Mouse (Mus musculus) intestine, postnatal 0 days (tissue): Measurements from ENCODE around the gene Cacng5. TPM values are rescaled to one million over a fixed set of nuclear protein-coding genes. Genes with fewer than 3 reads are reported as not detected.

Experiments used
- ATAC-seq: fragments of 200-750 bp; cut with Nextera tagmentation; 2 replicates; pipeline ENCODE4 v1.8.0; 2017; ENCODE audit warnings: mild to moderate bottlenecking, moderate TSS enrichment, moderate library complexity
- H3K27ac ChIP-seq: fragments of 300-500 bp; sonication (generic); 2 replicates; pipeline ENCODE4 v1.5.1; 2014; ENCODE audit warnings: mild to moderate bottlenecking, low read depth, low read length, moderate library complexity
- H3K27me3 ChIP-seq: fragments of 300-500 bp; sonication (generic); replicated peaks from 2 replicates; pipeline ENCODE4 v1.6.1; 2014; ENCODE audit warnings: low read length, mixed read lengths; ENCODE audit not compliant: control insufficient read depth, insufficient read depth
- H3K36me3 ChIP-seq: fragments of 300-500 bp; sonication (generic); 2 replicates; pipeline ENCODE4 v1.6.1; 2014; ENCODE audit warnings: mild to moderate bottlenecking, moderate library complexity; ENCODE audit not compliant: control insufficient read depth, insufficient read depth
- H3K4me1 ChIP-seq: fragments of 300-500 bp; sonication (generic); replicated peaks from 2 replicates; pipeline ENCODE4 v1.6.1; 2014; ENCODE audit warnings: antibody characterized with exemption, low read length, mixed read lengths; ENCODE audit not compliant: control insufficient read depth, insufficient read depth
- H3K4me2 ChIP-seq: fragments of 300-500 bp; sonication (generic); replicated peaks from 2 replicates; pipeline ENCODE4 v1.6.1; 2014; ENCODE audit warnings: low read depth, mild to moderate bottlenecking, moderate library complexity
- H3K4me3 ChIP-seq: fragments of 300-500 bp; sonication (generic); 2 replicates; pipeline ENCODE4 v1.5.1; 2014; ENCODE audit warnings: low read depth, low read length
- H3K9ac ChIP-seq: fragments of 300-500 bp; sonication (generic); 2 replicates; pipeline ENCODE4 v1.6.1; 2014; ENCODE audit warnings: mild to moderate bottlenecking, low read depth, low read length
- H3K9me3 ChIP-seq: fragments of 300-500 bp; sonication (generic); 2 replicates; pipeline ENCODE4 v1.6.1; 2016; ENCODE audit warnings: mixed run types; ENCODE audit not compliant: control insufficient read depth
- CTCF ChIP-seq: sonication (generic); IDR thresholded peaks from 2 replicates; pipeline ENCODE4 v1.5.1; 2016; ENCODE audit warnings: low read depth, mild to moderate bottlenecking, control low read depth, antibody characterized with exemption, moderate library complexity
- WGBS: fragments of 180-500 bp; shearing (Covaris S2); extraction: QIAGEN DNeasy Blood & Tissue Kit; methylation state at CpG from one replicate; pipeline ENCODE4 v1.1.7; 2014; 5-methylcytosine and 5-hydroxymethylcytosine counted together
- polyA plus RNA-seq: library from polyadenylated mRNA; unstranded; fragments of >200 nt; fragmentation: Nextera tagmentation; extraction: Ambion mirVana; gene quantifications from 2 replicates; pipeline ENCODE4 v1.2.1, GENCODE M21; 2015

Gene Cacng5
- polyA plus RNA-seq, 1 experiment from 2014 or later: 0.29 TPM

- Histone ChIP-seq H3K9me3 (no peaks in the 10 kb centered on the region), H3K4me3 (no peak overlapping the region), H3K27me3 (no peaks in the 10 kb centered on the region), H3K27ac (no peak overlapping the region), H3K9ac (no peak overlapping the region), H3K4me1 (no peaks in the 10 kb centered on the region), H3K4me2 (no peak overlapping the region), H3K36me3 (no peaks in the 10 kb centered on the region)
- no peak for TF ChIP-seq CTCF
- WGBS: 60% methylated on average over 4 of the region's 4 CpGs
- no peak for ATAC-seq
These were observed 19.2 kb downstream of the Cacng5 start for GRCm38 (mm10) chr11:107895635-107896034.

- no peak overlapping the region for H3K4me3 ChIP-seq
- H3K9ac ChIP-seq: no peak overlapping the region
- no peaks in the 10 kb centered on the region for H3K9me3 ChIP-seq
- no peaks in the 10 kb centered on the region for H3K4me1 ChIP-seq
- no peak overlapping the region for H3K4me2 ChIP-seq
- TF ChIP-seq CTCF: peak; percentile 14; the same call in 1 of the 2 replicates
- 79% methylated on average over 3 of the region's 3 CpGs for WGBS
- no peak for ATAC-seq
- no peaks in the 10 kb centered on the region for H3K36me3 ChIP-seq
- H3K27ac ChIP-seq: no peak overlapping the region
- H3K27me3 ChIP-seq: no peaks in the 10 kb centered on the region
These were observed 23.5 kb downstream of the Cacng5 start for GRCm38 (mm10) chr11:107891377-107891776.

- Histone ChIP-seq H3K36me3 (no peaks in the 10 kb centered on the region), H3K27me3 (no peaks in the 10 kb centered on the region), H3K27ac (no peak overlapping the region), H3K4me1 (no peaks in the 10 kb centered on the region), H3K4me3 (no peak overlapping the region), H3K9me3 (no peaks in the 10 kb centered on the region), H3K4me2 (no peak overlapping the region), H3K9ac (no peak overlapping the region)
- no peak for ATAC-seq
- no peak for TF ChIP-seq CTCF
- 84% methylated on average over 6 of the region's 6 CpGs for WGBS
These were observed 27.5 kb downstream of the Cacng5 start for GRCm38 (mm10) chr11:107887342-107887741.

- TF ChIP-seq CTCF: no peak
- Histone ChIP-seq H3K4me2 (no peak overlapping the region), H3K27ac (no peak overlapping the region), H3K4me1 (no peaks in the 10 kb centered on the region), H3K36me3 (no peaks in the 10 kb centered on the region), H3K4me3 (no peak overlapping the region), H3K9me3 (no peaks in the 10 kb centered on the region), H3K9ac (no peak overlapping the region), H3K27me3 (no peaks in the 10 kb centered on the region)
- ATAC-seq: no peak
- WGBS: 72% methylated on average over 5 of the region's 5 CpGs
These were observed 38.0 kb downstream of the Cacng5 start for GRCm38 (mm10) chr11:107876840-107877239.

DNA sequence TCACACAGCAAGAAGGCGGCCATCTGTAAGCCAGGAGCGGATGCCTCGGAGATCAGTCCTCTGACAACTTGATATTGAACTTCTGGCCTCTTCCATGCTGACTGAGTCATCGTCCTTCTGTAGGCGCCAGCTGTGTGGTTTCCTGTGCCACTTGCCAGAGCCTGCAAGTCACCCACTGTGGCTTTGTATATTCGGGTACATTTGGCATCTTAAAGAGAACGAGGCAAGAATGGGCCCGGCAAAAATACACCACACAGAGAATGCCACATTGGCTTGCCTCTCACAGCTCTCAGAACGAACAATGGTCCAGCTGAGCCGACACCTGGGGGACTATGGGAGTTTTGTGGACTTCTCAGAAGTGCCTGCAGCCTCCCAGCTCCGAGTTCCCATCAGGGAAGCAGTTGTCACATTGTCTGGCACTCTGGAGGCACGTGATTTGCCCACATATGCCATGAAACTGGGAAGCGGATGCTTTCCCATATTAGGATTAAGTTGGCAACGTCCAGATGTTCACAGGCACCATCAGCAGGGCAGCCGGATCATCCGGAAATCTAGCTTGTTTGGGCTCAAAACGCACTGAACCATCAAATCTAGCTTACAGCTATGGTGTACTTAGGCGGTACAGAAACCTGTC is 38.9 kb downstream of the Cacng5 start:
- TF ChIP-seq CTCF: no peak
- H3K4me3 ChIP-seq: no peak overlapping the region
- H3K27me3 ChIP-seq: no peaks in the 10 kb centered on the region
- no peaks in the 10 kb centered on the region for H3K4me1 ChIP-seq
- no peak overlapping the region for H3K4me2 ChIP-seq
- H3K36me3 ChIP-seq: no peaks in the 10 kb centered on the region
- no peak overlapping the region for H3K27ac ChIP-seq
- no peak for ATAC-seq
- 81% methylated on average over 18 of the region's 18 CpGs for whole genome bisulfite sequencing
- H3K9ac ChIP-seq: no peak overlapping the region
- H3K9me3 ChIP-seq: no peaks in the 10 kb centered on the region

DNA sequence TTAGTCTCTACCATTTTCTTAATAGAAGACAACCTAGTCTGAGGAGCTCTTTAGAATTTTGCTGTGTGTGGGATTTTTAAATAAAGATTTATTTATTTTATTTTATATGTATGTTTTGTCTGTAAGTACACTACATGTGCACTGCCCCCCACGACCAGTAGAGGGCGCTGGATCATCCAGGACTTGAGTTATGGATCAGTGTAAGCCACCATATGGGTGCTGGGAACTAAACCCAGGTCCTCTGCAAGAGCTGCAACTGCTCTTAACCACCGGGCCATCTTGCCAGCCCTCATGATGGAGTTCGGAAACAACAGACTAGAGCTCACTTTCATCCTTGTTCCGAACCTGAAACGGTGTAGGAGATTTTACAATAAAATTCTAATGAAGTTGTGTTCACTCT is 42.1 kb downstream of the Cacng5 start:
- no peak overlapping the region for H3K4me2 ChIP-seq
- H3K36me3 ChIP-seq: no peaks in the 10 kb centered on the region
- H3K9me3 ChIP-seq: no peaks in the 10 kb centered on the region
- 0 out of 2 replicates have a peak, but pooled peaks have one; percentile 19 for TF ChIP-seq CTCF
- WGBS: 67% methylated on average over 6 of the region's 6 CpGs
- H3K4me1 ChIP-seq: no peaks in the 10 kb centered on the region
- ATAC-seq: no peak
- no peak overlapping the region for H3K4me3 ChIP-seq
- no peaks in the 10 kb centered on the region for H3K27me3 ChIP-seq
- H3K9ac ChIP-seq: no peak overlapping the region
- no peak overlapping the region for H3K27ac ChIP-seq
